43 mouse cellular contexts compared by ENCODE assay signal in genomic region chr16:48276940-48277339, GRCm38 (mm10). TPM values are rescaled to one million over a fixed set of nuclear protein-coding genes. Genes with fewer than 3 reads are reported as not detected.
"Had no signal": no experiment of that assay in that cellular context is flagged by ENCODE, and none has a peak within 500 bp of the region (broad histone marks: within the 10 kb centered on the region; RNA-seq: fewer than 3 reads in every experiment).

No protein-coding gene starts in this region.

- H3K4me3 ChIP-seq: gastrocnemius, adult 2 months; heart, embryonic 10.5 days; heart, embryonic 13.5 days; heart, embryonic 15.5 days; hindbrain, embryonic 13.5 days; hindbrain, embryonic 15.5 days; kidney, embryonic 15.5 days; limb, embryonic 13.5 days; limb, embryonic 15.5 days; liver, embryonic 13.5 days had no signal

- H3K27ac ChIP-seq: gastrocnemius, adult 2 months; heart, embryonic 10.5 days; heart, embryonic 13.5 days; heart, embryonic 15.5 days; hindbrain, embryonic 13.5 days; hindbrain, embryonic 15.5 days; hindbrain, postnatal 0 days; kidney, embryonic 15.5 days; kidney, postnatal 0 days; limb, embryonic 13.5 days; limb, embryonic 15.5 days; liver, embryonic 13.5 days had no signal

- H3K9me3 ChIP-seq: heart, embryonic 10.5 days; heart, embryonic 13.5 days; heart, embryonic 15.5 days; hindbrain, embryonic 13.5 days; hindbrain, embryonic 15.5 days; kidney, embryonic 15.5 days; limb, embryonic 15.5 days; liver, embryonic 13.5 days had no signal

- ATAC-seq: hindbrain, postnatal 0 days; intestine, embryonic 16.5 days had no signal

- H3K36me3 ChIP-seq: heart, embryonic 10.5 days; heart, embryonic 13.5 days; heart, embryonic 15.5 days; hindbrain, embryonic 13.5 days; hindbrain, embryonic 15.5 days; kidney, embryonic 15.5 days; limb, embryonic 13.5 days; limb, embryonic 15.5 days; liver, embryonic 13.5 days had no signal

- H3K9ac ChIP-seq: heart, embryonic 13.5 days; heart, embryonic 15.5 days; hindbrain, embryonic 13.5 days; hindbrain, embryonic 15.5 days; kidney, embryonic 15.5 days; limb, embryonic 13.5 days; limb, embryonic 15.5 days; liver, embryonic 13.5 days had no signal

- H3K27me3 ChIP-seq: heart, embryonic 13.5 days; heart, embryonic 15.5 days; hindbrain, embryonic 13.5 days; hindbrain, embryonic 15.5 days; kidney, embryonic 15.5 days; limb, embryonic 13.5 days; limb, embryonic 15.5 days; liver, embryonic 13.5 days had no signal

- DNase-seq: gastrocnemius, adult 2 months; gastrocnemius, postnatal 10 days; gastrocnemius, postnatal 25 days; heart, adult 18-20 months; heart, postnatal 14 days; heart, postnatal 36 days; kidney, adult 11 months; kidney, adult 2 months; kidney, adult 9 months; kidney, postnatal 14 days; kidney, postnatal 36 days; layer of hippocampus, adult 9-11 months; layer of hippocampus, postnatal 36 days; left cerebral cortex, postnatal 4 days; liver, embryonic 13.5 days had no signal

- H3K4me1 ChIP-seq: heart, embryonic 10.5 days; heart, embryonic 13.5 days; heart, embryonic 15.5 days; hindbrain, embryonic 13.5 days; hindbrain, embryonic 15.5 days; kidney, embryonic 15.5 days; limb, embryonic 13.5 days; limb, embryonic 15.5 days had no signal

- H3K4me2 ChIP-seq: heart, embryonic 13.5 days; heart, embryonic 15.5 days; hindbrain, embryonic 13.5 days; hindbrain, embryonic 15.5 days; kidney, embryonic 15.5 days; limb, embryonic 13.5 days; limb, embryonic 15.5 days; liver, embryonic 13.5 days had no signal

RNA-seq across cellular contexts. Expression of gene Dppa4, which starts 6.6 kb away (rescaled TPM):
- total RNA-seq: gastrocnemius, adult 2 months; gastrocnemius, postnatal 10 days; gastrocnemius, postnatal 25 days; gastrocnemius, postnatal 4 days; granulocyte monocyte progenitor cell, adult 5-6 weeks; heart, adult 18-20 months; heart, adult 8-10 months; heart, postnatal 14 days; heart, postnatal 36 days; hematopoietic stem cell, adult 5-6 weeks; hindbrain, postnatal 0 days; layer of hippocampus, adult 18-20 months; layer of hippocampus, adult 8-10 months; layer of hippocampus, postnatal 14 days; layer of hippocampus, postnatal 36 days; left cerebral cortex, adult 18-20 months; left cerebral cortex, adult 8-10 months; left cerebral cortex, postnatal 10 days; left cerebral cortex, postnatal 25 days; left cerebral cortex, postnatal 4 days had no signal
- polyA plus RNA-seq: frontal cortex, adult 2 months; heart, embryonic 10.5 days; heart, embryonic 13.5 days; heart, embryonic 15.5 days; heart, postnatal 0 days; hindbrain, embryonic 11.5 days; hindbrain, embryonic 13.5 days; hindbrain, embryonic 15.5 days; hindbrain, postnatal 0 days; intestine, embryonic 14.5 days; intestine, embryonic 16.5 days; kidney, adult 2 months; kidney, embryonic 15.5 days; kidney, postnatal 0 days; large intestine, adult 2 months; limb, embryonic 11.5 days; limb, embryonic 13.5 days; limb, embryonic 15.5 days had no signal

RNA-seq across cellular contexts. Expression of gene Dppa2, which starts 26.8 kb away (rescaled TPM):
- total RNA-seq: gastrocnemius, adult 2 months; gastrocnemius, postnatal 10 days; gastrocnemius, postnatal 25 days; gastrocnemius, postnatal 4 days; granulocyte monocyte progenitor cell, adult 5-6 weeks; heart, adult 18-20 months; heart, adult 8-10 months; heart, postnatal 14 days; heart, postnatal 36 days; hematopoietic stem cell, adult 5-6 weeks; layer of hippocampus, adult 18-20 months; layer of hippocampus, postnatal 14 days; layer of hippocampus, postnatal 36 days; left cerebral cortex, adult 18-20 months; left cerebral cortex, adult 8-10 months; left cerebral cortex, postnatal 10 days; left cerebral cortex, postnatal 25 days; left cerebral cortex, postnatal 4 days had no signal
- polyA plus RNA-seq: frontal cortex, adult 2 months; heart, embryonic 10.5 days; heart, embryonic 13.5 days; heart, embryonic 15.5 days; heart, postnatal 0 days; hindbrain, embryonic 11.5 days; hindbrain, postnatal 0 days; kidney, adult 2 months; kidney, embryonic 15.5 days; kidney, postnatal 0 days; large intestine, adult 2 months; limb, embryonic 11.5 days; limb, embryonic 13.5 days; limb, embryonic 15.5 days; liver, embryonic 13.5 days had no signal
